Mouse (Mus musculus) spleen, adult 18-20 months (tissue): Measurements from ENCODE around the gene Prkce.
"Not testable (repeated sequence)": the region's sequence is repeated elsewhere in the genome, so short reads cannot be mapped to it uniquely, and the experiment has no call there.

Experiments
- DNase-seq, 2 experiments: peaks; one replicate each; pipeline ENCODE4 v3.0.0; 2022; ENCODE audit warnings: mixed read lengths in 2 of 2

Gene Prkce

DNA sequence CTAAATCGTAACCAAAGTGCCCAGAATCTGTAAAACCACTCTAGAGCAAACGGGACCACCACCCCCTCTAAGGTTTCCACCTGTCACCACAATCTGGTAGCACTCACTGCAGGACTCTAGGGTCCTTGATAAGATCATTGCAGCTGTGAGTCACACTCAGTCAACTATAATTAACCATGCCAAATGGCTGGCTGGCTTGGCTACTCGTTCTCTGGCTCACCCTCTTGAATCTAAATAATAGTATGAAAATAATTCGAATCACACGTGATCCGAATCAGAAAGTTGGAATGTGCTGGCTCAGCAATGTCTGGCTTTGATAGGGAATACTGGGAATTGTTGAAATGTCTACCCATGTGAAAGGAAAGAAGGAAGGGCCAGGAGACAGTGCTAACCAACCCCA is 288.9 kb downstream of the Prkce start:
- no peak for DNase-seq

DNA sequence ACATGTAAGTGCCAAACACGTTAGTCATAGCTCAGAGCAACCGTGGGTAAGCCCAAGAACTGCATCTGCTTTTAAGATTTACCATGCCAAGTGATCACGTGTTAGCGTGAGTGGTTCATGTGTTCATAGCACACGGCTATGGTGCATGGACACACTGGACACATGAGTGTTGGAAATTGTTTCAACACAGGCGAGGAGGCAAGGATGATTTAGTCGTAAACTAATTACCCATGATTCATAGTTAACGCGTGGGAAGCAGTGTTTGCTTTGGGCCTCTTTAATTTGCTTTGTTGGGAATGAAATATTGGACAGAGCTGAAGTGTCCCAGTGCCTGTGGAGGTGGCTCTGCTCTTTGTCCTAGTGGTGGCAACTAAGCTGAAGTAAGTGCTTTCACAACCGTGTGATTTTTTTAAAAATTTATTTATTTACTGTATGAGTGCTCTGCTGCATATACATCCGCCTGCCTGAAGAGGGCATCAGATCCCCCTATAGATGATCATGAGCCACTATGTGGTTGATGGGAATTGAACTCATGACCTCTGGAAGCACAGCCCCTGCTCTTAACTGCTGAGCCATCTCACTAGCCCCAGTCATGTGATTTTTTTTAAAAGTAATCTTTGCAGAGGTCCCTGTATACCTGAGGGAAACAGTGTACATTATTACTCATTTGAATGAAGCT is 290.9 kb downstream of the Prkce start:
- no peak for DNase-seq

DNA sequence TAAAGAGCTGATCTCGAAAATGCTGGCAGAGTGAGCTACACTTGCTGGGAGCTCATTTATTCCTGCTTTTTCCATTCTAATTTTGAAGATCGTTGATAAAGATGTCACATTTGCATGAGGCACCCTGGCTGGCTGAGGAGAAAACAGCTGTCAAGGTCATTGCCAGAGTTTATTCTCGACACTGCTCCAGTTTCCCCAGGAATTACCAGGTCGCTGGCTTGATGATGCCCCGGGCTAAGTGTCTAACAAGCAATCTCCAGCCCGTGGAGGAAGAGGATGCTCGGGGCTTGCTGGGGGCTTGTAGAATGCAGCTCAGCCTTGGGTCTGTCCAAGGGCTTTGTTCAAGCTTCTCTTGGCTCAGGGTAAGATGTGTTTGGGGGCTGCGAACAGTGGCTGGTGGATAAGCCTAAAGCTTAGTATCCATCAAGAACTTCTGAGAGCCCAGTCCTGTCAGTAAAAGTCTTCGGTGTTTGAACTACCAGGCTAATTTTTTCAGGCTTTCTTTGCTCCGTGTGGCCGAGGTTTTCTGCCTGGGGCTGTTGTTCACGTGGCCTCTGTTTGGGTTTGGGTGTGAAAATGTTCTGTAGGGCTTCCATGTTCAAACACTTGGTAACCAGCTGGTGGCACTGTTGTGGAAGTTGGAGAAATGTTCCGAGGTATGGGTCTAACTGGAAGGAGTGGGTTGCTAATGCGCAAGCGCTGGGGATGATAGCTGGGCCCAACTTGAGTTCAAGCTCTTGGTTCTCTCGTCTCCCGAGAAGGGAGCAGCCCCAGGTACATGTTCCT is 293.3 kb downstream of the Prkce start:
- no peak for DNase-seq

DNA sequence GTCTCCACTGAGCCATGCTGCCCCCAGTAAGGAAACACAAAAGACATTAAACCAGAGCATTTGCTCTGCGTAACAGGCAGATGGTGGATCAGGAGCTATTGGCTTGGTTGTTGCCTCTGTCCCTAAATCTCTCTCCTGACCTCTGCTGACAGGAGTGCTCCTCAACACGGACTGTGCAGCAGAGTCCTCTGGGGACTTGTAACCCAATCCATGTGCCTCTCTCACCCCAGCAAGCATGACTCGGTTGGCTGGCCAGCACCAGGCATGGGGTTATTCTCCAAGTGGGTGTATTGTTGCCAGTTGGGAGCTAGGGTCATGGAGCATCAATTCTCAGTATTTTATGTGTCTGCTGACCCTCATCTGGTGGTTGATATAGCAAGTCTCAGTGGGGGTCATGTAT is 295.8 kb downstream of the Prkce start:
- no peak for DNase-seq

DNA sequence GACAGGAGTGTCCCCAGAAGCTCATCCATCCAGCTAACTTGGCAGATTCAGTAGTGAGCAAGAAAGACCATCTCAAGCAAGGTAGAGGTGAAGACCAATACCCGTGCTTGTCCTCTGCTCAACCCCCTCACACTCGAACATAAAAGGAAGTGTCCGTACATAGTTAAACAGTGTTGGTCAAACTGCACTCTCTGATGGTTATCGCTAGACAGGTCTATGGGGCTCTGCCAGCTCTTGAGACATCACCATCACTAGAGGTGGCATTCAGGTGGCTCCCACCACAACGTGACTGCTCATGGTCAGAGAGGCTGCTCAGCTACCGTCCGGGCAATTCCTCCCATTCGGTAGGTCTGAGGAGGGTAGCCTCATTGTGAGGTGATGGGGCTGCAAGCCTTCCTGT is 296.6 kb downstream of the Prkce start:
- no peak for DNase-seq

DNA sequence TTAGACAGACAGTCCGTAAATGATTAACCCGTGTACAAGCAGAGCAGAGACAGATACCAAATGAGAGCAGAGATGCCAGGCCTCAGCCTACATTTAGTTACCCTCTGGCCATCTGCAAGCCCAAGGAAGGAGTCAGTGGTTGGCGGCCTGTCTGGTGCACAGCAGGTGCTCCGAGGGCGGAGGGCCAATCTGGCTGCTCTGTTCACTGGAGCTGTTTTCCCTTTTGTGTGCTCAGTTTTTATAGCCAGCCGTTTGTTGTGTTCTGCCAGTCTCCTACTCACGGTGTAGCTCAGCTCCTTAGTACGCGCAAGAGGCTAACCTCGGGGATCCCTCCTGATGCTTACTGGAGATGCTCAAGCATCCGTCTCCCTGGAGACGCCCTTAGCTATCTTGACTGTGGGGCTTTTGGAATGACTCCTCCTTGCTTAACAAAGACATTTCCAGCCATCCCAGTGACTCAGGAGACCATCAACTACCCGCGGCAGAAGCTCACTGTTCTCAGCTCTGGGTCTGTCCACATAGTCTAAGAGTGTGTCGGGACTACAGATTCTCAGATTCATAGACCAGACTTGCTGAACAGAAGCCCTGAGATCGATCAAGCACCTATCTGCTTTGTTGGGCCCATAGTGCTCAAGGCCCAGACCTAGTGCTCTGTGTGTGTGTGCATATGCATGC is 297.2 kb downstream of the Prkce start:
- DNase-seq: no peak

DNA sequence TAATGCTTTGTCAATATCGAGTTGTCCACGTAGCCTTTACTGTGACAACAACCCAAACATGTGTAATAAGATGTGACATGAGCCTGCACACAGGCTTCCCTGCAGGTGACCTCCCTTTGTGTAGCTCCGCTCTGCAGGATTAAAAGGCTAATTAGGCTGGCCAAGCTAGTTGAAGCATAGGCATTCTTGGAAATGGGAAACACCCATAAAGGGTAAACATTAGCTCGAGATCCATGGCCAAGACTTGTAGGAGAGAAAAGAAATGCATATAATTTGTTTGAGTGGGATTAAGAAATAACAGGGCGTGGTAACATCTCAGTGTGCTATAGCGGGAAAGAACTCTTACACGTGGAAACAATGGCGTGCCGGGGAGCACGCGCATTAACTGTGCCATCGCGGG is 298.3 kb downstream of the Prkce start:
- no peak for DNase-seq

DNA sequence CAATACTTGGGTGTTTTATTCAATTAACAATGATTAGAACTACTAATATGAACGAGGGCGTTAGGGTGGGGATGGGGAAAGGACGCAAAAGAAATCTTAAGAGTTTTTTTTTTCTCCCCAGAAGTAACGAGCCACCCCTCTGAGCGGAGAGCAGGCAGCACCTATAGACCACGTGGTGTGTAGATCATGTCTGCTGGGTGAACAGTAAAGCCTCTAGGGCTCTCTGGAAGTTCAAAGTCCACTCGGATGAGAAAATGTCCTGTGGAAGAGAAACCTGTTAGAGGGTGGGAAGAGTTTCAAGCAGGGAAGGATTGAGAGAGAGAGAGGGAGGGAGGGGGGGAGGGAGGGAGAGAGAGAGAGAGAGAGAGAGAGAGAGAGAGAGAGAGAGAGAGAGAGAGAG is 298.8 kb downstream of the Prkce start:
- DNase-seq: no peak

DNA sequence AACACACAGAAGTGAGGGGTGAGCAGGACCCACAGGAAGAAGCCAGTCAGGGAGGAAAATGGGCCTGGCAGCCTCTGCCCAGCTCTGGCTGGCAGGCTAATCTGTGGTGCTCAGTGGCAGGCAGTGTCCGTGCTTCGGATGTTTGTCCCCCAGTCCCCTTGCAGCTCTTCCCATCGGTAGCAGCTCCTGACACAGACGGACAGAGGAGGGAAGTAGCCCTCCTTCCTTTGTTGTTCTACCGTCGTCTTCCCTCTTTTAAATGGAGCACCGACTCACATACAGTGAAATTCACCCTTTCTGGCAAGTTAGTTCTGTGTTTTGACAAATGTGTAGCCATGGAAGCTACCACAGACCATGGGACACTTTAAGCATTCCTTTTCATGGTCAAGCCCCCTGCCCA is 299.3 kb downstream of the Prkce start:
- DNase-seq: no peak

DNA sequence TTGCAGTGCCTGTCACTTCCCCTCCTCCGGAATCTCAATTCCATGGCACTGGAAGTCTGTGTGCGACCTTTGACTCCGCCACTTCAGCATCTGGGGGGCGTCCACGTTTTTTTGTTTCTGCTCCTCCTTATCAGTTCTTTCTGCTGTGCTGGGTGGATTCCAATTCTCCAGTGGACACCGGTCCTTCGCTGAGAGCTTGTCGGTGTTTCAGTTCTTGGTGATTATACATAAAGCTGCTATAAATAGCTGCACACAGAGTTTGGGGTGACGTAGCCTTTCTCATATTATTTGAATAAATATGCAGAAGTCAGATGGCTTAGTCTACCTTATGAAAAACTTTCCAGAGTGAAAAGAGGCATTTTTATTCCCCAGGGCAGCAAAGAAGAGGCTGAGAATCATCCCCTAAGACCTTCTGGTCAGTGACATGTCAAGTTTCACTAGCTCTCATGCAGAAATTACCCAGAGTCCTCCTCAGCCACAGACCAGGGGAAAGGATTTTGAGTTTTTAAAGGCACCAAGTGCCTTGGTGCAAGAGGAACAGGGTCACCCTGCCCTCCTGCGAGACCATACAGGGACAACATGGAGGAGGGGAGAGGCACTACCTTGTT is 299.8 kb downstream of the Prkce start:
- DNase-seq: peak in 1 of 2 experiments; percentile 16

DNA sequence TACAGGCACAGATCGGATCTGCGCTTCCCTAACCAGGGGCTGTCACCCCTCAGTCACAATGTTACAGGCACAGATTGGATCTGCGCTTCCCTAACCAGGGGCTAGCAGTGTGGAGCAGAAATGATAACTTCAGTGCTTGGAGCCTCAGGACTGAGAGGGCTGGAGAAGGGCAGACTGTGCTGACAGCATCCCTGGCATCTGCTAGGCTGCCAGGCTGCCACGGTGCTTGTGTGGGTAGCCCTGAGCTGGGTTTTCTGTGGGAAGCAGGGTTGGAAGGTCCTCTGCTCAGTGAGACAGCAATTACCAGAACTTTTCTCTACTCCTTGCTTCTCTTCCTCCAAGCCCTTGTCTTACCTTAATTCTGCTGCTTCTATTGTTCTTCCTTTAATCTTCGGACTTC is 300.4 kb downstream of the Prkce start:
- no peak for DNase-seq

DNA sequence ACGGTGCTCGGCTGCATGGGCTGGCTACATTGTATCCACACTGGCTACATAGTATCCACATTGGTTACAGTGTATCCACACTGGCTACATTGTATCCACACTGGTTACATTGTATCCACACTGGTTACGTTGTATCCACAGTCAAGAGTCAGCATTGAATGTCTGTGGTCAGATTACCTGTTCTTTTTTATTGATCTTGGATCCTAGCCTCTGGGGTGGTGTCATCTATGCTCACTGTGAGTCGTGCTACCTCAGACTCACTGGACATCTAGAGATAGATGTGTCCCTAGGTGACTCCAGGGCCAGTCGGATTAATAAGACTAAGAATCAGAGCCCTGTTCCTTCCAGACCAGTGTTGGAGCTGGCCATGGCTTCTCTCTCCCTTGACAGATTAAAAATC is 302.6 kb downstream of the Prkce start:
- DNase-seq: no peak

DNA sequence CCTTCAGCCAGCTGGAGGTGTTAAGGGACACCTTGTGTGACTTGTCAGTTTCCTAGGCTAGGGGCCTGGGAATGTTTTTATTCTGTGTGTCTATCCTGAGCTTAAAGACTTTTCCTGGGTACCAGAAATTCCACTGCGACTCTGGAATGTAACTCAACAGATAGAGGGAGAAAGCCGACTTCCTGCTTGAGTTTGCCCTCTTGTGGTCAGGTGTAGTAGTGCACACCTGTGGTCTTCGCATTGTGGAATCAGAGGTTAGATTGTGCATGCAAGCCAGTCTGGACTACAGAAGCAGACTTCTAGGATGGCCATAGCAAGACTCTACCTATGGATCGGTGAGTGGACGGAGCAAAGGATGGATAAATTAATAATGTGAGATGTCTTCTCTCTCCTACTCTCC is 304.1 kb downstream of the Prkce start:
- DNase-seq: peak; percentile 32 to 65

DNA sequence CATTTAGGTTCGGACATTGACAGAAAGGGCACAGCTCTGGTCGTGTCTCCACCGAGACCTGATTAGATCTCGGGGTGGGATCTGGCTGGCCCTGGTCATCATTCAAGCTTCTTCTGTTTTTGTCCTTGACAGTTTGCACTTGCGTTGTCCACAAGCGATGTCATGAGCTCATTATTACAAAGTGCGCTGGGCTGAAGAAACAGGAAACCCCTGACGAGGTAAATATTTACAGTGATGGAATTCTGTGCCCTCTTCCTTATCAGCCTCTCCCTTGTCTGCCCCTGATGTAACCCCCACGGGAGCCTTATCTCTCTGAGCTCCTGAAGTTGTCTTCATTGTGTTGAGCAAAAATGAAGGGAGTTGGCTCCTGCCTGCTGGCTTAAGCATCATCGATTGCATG is 309.1 kb downstream of the Prkce start:
- DNase-seq: no peak

DNA sequence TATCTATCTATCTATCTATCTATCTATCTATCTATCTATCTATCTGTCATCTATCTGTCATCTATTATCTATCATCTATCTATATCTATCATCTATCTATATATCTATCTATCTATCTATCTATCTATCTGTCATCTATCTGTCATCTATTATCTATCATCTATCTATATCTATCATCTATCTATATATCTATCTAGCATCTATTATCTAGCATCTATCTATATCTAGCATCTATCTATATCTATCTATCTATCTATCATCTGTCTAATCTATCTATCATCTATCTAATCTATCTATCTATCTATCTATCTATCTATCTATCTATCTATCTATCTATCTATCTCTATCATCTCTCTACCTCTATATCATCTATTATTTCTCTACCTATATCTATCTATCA is 309.8 kb downstream of the Prkce start:
- not testable (repeated sequence) for DNase-seq

DNA sequence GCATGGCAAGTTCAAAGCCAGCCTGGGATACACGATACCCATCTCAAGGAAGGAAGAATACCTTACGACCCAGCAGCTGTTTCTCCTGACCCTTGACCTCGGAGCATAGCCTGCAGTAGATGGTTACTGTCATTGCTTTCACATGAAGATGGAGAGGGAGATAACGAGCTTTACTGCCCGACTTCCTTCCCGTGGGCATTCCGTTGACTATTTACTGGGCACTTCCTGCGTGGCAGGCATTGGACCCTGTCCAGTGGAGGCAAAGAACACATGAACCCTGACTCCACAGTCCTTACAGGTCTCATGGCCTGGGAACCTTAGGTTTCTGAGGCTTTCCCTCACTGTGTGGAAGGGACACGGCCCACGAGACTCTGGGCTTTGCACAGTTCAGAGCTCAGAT is 311.8 kb downstream of the Prkce start:
- no peak for DNase-seq

DNA sequence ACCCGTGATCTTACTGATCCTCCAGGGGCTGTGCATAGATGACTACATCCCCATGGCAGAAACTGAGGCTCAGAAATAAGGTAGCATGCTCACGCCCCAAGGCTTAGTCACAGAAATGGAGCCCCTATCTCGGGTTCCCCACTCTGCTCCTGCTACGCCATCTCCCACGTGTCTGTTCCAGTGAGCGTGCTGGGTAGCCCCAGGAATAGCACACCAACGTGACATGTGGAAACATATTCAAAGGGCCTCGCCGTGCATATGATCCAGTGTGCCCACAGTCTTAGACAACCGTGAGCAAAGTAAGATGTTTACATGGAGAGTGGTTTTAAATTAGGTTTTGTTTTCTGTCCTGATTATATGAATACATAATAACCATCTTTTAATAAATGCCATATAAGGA is 315.1 kb downstream of the Prkce start:
- no peak for DNase-seq

DNA sequence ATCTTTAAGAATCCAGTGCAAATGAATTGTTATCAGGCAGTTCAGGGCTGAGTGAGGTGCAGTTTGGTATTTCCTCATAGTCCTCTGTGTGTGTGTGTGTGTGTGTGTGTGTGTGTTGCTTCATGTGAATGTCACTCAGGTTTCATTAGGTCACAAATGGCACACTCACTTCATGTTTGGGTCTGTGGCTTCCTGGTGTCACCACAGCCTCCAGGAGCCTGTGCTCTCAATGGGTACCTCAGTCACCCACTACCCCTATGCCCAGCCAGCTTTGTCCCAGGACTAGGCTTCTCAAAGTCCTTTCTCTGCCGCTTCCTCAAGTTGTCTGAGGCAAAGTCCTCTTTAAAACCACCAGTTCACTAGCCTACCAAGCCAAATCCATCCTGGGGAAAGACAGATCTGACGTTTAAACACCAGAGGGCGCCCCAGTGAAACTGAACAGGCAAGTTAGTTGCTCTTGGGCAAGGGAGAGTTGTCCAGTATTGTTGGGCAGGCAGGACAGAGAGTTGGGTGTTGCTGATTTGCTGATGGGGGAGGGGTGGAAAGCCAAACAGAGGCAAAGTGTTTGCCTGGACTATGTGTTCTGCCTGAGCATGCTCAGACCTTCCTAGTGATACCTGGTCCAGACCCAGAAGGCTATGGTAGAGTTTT is 316.6 kb downstream of the Prkce start:
- DNase-seq: peak; percentile 32 to 69

DNA sequence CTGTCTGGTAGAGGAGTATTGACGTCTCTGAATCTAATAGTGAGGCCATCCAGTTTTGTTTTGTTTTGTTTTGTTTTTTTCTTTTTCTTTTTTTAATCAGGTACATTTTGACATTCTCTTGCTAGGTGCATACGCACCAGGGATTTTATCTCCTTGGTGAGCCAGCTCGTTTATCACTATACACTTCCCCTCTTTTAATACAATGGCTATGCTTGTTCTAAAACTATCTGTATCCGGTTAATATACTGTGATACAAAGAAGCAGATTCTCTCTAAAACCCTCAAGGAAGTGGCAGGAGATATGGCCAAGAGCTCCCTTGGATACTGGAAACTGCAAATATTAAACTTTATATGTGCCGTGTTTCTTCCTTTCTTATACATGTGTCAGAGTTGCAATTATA is 319.1 kb downstream of the Prkce start:
- no peak for DNase-seq

DNA sequence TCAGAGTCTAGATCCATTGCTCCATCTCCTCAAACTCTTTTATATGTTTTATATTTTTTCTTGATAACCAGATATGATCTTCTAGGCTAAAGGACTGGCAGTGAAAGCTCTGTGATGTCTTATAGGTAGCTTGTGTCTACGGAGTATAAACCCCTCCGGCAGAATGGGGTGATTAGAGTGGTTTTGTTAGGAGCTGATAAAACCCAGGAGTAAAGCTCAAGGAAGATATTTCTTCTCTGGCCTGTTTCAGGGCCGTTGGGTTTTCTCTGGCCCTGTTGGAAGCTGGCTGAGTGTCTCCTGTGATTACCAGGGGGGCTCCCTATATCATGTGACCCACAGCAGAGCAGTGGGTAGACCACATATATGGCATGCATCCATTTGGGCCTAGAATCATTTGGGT is 319.9 kb downstream of the Prkce start:
- no peak for DNase-seq

DNA sequence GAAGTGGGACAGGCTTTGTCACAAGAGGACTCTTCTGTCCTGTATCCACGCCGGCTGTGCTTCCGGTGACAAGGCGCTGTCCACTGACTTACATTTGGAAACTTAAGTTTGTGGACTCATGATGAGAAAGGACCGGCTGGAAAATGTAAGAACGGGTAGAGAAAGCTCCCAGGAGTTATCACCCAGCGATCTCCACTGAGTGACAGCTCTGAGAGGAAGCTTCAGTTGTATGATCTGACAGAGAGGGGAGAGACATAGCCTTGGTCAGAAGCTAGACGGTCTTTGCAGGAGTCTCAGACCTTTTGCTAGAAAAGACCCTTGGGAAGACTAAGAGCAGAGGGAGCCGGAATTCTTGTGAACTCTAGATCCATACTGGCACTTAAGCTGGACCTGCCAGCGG is 322.2 kb downstream of the Prkce start:
- no peak for DNase-seq

DNA sequence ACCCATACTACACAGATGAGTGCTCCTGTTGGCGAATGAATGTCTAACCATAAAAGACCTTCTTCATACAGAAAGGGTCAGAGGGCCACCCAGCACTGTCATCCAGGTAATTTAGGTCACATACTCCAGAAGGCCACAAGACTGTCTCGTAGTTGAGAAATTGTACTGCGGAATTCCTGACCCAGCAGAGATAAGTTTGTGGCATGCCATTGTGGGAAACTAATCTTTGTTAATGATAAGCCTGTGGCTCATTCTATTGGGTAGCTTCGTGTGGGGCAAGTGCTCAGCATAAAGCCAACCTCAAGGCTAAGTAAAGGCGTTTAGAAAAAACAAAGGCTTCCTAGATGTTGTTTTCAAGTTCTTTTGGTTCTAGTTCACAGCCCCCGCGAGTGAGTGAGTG is 324.8 kb downstream of the Prkce start:
- no peak for DNase-seq

DNA sequence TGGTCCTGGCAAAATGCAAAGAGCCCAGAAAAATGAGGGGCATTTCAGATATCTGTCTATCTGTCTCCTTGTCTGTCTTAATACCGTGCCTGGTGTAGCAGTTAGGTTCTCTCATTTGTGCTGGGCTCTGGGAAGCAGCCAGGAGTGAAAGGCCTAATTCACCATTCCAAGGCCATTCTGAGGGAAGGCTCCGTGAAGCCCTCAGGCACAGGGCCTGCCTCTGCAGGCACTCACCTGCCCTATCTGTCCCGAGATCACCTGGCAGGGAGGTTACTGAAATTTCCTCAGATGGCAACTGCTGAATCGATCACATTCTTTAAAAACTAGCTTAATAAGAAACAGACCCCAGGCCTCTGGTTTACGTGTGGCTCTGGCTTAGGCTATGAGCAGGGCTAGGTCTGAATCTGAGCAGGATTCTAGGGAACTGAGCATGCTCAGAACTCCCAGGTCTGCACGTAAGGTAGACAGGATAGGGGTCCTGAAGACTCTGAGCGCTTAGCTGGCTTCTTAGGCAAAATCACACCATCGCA is 326.4 kb downstream of the Prkce start:
- no peak for DNase-seq
